Mouse (Mus musculus): ENCODE measurements at regions not wholly inside any gene's neighbourhood (a gene's known extent, or its start where the extent isn't known, plus 50 kb on each side); places are given as distances from the start of the nearest gene placed in this dataset.

GRCm38 (mm10) chr7:87096500-87096899, 100.6 kb downstream of the Vmn2r79 start:
- in situ Hi-C loops (cut with MseI, MboI): no loop called here

DNA sequence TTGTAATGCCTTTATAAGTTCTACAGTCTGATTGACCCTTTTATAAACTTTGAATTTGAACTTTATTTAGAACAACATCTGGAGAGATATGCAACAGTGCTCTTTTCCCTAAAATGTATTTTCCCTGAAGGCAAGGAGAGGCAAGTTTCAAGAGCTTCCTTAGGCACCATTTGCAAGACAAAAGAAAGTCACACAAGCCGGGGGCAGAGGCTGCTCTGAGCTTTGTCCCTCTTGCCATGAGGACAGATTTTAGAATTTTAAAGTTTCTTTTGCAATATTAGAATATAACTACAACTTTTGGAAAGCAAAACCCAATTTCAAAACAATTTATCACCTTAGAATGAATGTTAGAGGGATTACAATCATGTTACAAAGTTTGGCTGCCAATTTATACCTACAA, 103.7 kb downstream of the Vmn2r79 start:
- in situ Hi-C loops (cut with MseI, MboI): loop anchor here (25.0 kb wide), 2 partner anchors 313 to 463 kb away; no protein-coding TSS in a partner anchor

DNA sequence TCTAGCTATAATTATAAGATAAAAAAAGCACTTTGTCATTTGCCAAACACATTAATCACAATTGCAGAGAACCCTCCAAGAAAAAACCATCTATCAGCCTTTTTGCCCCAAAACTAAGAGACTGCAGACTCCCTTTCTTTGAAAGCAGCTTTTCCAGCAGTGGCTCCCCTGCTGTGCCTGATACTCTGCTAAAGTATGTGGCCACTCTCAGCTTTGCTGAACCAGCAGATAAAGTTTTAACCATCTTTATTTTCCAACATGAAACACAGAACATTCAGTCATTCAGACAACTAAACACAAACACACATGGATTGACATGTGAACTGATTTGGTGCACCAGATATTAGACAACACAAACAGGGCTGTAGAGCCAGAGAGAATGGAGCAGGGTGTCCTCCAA, 104.5 kb downstream of the Vmn2r79 start:
- in situ Hi-C loops (cut with MseI, MboI): loop anchor here (25.0 kb wide), 2 partner anchors 312 to 462 kb away; no protein-coding TSS in a partner anchor

- in situ Hi-C loops (cut with MseI, MboI): loop anchor here (25.0 kb wide), 2 partner anchors 311 to 461 kb away; no protein-coding TSS in a partner anchor
These were observed 105.4 kb downstream of the Vmn2r79 start for GRCm38 (mm10) chr7:87101281-87101680.

DNA sequence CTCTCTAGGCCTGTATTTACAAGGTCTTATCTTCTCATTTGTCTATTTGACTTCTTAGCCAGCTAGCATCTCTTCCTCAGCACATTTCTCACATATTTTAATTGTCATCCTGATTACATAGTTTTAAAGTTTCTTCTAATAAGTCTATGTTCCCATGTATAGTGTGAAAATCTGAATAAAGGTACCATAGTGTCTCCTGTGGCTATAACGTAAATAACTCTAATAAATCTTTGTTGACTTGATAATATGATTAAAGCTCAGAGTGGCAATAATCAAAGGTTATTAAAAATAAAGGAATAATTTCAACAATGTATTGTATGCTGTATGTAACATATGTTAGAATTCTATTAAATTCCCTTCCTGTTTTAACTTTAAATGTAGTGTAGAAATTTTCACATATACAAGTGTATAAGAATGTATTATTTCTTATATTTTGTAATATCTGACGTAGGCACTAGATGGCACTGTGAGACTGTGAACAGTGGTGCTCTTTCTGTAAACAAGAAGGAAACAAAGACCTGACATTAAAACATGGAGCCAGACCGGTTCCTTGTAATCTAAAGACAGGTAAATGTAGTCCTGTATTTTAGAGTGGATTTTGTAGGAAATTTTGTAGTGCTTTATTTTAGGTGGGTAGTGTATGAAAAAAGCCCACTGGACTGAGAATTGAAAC, 114.5 kb downstream of the Vmn2r79 start:
- in situ Hi-C loops (cut with MseI, MboI): loop anchor here (5.0 to 25.0 kb wide), 3 partner anchors 167 to 452 kb away; no protein-coding TSS in a partner anchor

DNA sequence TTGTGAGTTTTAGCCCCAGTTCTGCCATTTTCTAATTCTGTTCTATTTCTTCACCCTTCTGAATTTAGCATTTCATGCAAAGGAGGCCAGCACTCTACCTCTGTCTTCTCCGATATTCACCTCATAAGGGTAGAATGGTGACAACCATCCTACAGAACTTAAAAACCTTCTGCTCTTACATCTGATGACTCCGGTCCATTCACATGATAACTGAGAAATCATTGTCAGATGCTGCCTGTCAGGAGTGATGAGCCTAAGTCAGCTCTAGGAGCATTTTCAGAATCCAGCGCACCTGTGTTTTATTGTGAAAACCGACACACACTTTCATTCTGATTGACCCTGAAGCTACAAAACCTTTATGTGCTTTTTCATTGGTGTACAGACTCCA, 115.1 kb downstream of the Vmn2r79 start:
- in situ Hi-C loops (cut with MseI, MboI): loop anchor here (5.0 to 25.0 kb wide), 3 partner anchors 166 to 451 kb away; no protein-coding TSS in a partner anchor

GRCm38 (mm10) chr7:87113654-87114053, 117.7 kb downstream of the Vmn2r79 start:
- in situ Hi-C loops (cut with MseI, MboI): loop anchor here (5.0 to 25.0 kb wide), 3 partner anchors 164 to 449 kb away; no protein-coding TSS in a partner anchor

- in situ Hi-C loops (cut with MseI, MboI): loop anchor here (25.0 kb wide), 2 partner anchors 290 to 440 kb away; no protein-coding TSS in a partner anchor
These were observed 123.4 kb upstream of the Nox4 start for GRCm38 (mm10) chr7:87122516-87122915.

DNA sequence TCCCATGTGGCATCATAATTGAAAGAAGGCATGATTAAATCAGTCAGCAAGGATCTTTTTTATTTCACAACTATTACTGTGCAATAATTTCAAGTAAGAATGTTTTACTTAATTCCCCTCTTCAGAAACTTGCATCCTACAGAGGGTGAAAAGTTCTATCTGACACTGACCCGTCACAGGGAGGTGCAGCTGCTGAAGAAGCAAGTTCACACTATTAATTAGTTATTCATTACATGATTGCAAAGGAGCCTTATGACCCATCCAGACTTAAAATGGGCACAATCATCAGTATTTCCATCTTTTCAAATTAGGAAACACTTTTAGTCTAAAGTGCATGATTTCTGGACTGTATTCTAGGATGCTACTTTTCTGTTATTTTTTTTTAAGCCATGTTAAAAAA, 100.0 kb upstream of the Nox4 start:
- in situ Hi-C loops (cut with MseI, MboI): no loop called here

GRCm38 (mm10) chr7:87147703-87148102, 98.2 kb upstream of the Nox4 start:
- in situ Hi-C loops (cut with MseI, MboI): no loop called here

GRCm38 (mm10) chr7:87148681-87149080, 97.2 kb upstream of the Nox4 start:
- in situ Hi-C loops (cut with MseI, MboI): no loop called here

DNA sequence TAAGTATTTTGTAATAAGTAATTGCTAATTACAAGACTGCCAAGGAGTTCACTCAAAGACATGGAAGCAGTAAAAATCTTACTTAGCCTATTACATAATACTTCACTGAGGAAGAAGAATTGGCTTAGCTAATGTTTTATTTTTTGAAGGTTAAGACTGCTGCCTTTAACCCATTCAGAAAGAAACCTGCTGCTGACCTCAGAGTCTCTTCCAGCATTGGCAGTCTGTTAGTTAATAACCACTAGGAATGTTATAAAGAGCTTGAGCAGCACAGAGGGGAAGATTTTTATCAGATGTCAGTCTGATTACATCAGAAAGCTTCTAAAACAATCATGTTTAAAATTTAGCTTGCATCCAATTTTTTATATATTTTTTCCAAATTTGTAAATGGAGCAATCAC, 94.9 kb upstream of the Nox4 start:
- in situ Hi-C loops (cut with MseI, MboI): no loop called here

GRCm38 (mm10) chr7:87186443-87187153, 59.3 kb upstream of the Nox4 start:
- in situ Hi-C loops (cut with MseI, MboI): no loop called here

GRCm38 (mm10) chr7:87195647-87196046, 50.2 kb upstream of the Nox4 start:
- in situ Hi-C loops (cut with MseI, MboI): no loop called here

All from mouse trophoblast stem cell (cell line).